Mouse (Mus musculus) ES-Bruce4 (cell line): ENCODE measurements around the gene Arrb1. TPM values are rescaled to one million over a fixed set of nuclear protein-coding genes. Genes with fewer than 3 reads are reported as not detected.
"Not testable (repeated sequence)": the region's sequence is repeated elsewhere in the genome, so short reads cannot be mapped to it uniquely, and the experiment has no call there.

Experiments
- H3K27ac ChIP-seq: 2 replicates; pipeline ENCODE4 v1.5.1; 2012; ENCODE audit warnings: low read length, inconsistent platforms; ENCODE audit not compliant: insufficient read depth
- H3K27me3 ChIP-seq: 2 replicates; pipeline ENCODE4 v1.6.1; 2012; ENCODE audit warnings: mild to moderate bottlenecking, low read length, inconsistent platforms; ENCODE audit not compliant: control insufficient read depth, poor library complexity, insufficient read depth, severe bottlenecking
- H3K36me3 ChIP-seq: 2 replicates; pipeline ENCODE4 v1.6.1; 2012; ENCODE audit warnings: inconsistent platforms, mild to moderate bottlenecking, low read length, moderate library complexity; ENCODE audit not compliant: control insufficient read depth, poor library complexity, insufficient read depth, severe bottlenecking
- H3K4me1 ChIP-seq: one replicate; pipeline ENCODE4 v1.8.1; 2011; ENCODE audit warnings: low read length; ENCODE audit not compliant: control insufficient read depth, insufficient read depth
- H3K4me3 ChIP-seq: 2 replicates; pipeline ENCODE4 v1.5.1; 2011; ENCODE audit warnings: low read depth, mild to moderate bottlenecking, low read length
- H3K9ac ChIP-seq: 2 replicates; pipeline ENCODE4 v1.6.1; 2012; ENCODE audit warnings: low read depth, mild to moderate bottlenecking, inconsistent platforms; ENCODE audit not compliant: poor library complexity, severe bottlenecking
- H3K9me3 ChIP-seq: replicated peaks from 2 replicates; pipeline ENCODE4 v1.6.1; 2012; ENCODE audit warnings: mild to moderate bottlenecking, low read length, inconsistent platforms; ENCODE audit not compliant: control insufficient read depth, poor library complexity, insufficient read depth, severe bottlenecking
- CTCF ChIP-seq: IDR thresholded peaks from one replicate; pipeline ENCODE4 v1.8.1; 2011; ENCODE audit warnings: low read depth, low read length
- EP300 ChIP-seq: IDR thresholded peaks from 2 replicates; pipeline ENCODE4 v1.6.1; 2011; ENCODE audit warnings: low read depth, low read length; ENCODE audit not compliant: insufficient read depth
- POLR2A ChIP-seq: IDR thresholded peaks from one replicate; pipeline ENCODE4 v1.8.1; 2011; ENCODE audit warnings: low read length; ENCODE audit not compliant: insufficient read depth
- polyA plus RNA-seq: library from polyadenylated mRNA; stranded (reverse); fragments of >200 nt; gene quantifications from 2 replicates; pipeline ENCODE4 v1.2.4, GENCODE M21; 2011; ENCODE audit warnings: low read depth; ENCODE audit not compliant: missing spikeins, insufficient read depth, insufficient read length

Arrb1 gene
- polyA plus RNA-seq, 1 experiment: 31.7 TPM

- Histone ChIP-seq H3K9ac (no peak overlapping the region), H3K4me3 (no peak overlapping the region), H3K27ac (no peak overlapping the region), H3K4me1 (no peaks in the 10 kb centered on the region), H3K9me3 (no peaks in the 10 kb centered on the region), H3K36me3 (no peaks in the 10 kb centered on the region), H3K27me3 (no peaks in the 10 kb centered on the region)
- TF ChIP-seq CTCF (no peak), EP300 (no peak), POLR2A (no peak)
Observed at GRCm38 (mm10) chr7:99504556-99504955, 30.7 kb upstream of the Arrb1 start.

DNA sequence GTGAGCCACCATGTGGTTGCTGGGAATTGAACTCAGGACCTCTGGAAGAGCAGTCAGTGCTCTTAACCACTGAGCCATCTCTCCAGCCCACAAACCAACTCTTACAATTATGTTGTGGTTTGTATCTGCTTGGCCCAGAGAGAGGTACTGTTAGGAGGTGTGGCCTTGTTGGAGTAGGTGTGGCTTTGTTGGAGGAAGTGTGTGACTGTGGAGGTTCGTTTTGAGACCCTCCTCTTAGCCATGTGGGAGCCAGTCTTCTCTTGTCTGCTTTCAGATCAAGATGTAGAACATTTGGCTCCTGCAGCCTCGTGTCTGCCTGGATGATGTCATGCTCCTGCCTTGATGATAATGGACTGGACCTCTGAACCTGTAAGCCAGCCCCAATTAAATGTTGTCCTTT lies 27.1 kb upstream of the Arrb1 start:
- H3K9me3 ChIP-seq, H3K4me3 ChIP-seq, H3K9ac ChIP-seq, H3K4me1 ChIP-seq, H3K27me3 ChIP-seq, H3K27ac ChIP-seq, H3K36me3 ChIP-seq: not testable (repeated sequence)

- Histone ChIP-seq H3K36me3 (no peaks in the 10 kb centered on the region), H3K4me3 (no peak overlapping the region), H3K9ac (no peak overlapping the region), H3K27ac (no peak overlapping the region), H3K4me1 (no peaks in the 10 kb centered on the region), H3K9me3 (no peaks in the 10 kb centered on the region), H3K27me3 (no peaks in the 10 kb centered on the region)
- TF ChIP-seq EP300 (no peak), POLR2A (no peak), CTCF (no peak)
Observed at GRCm38 (mm10) chr7:99510087-99510501, 25.2 kb upstream of the Arrb1 start.

GRCm38 (mm10) chr7:99516092-99516813 lies 19.0 kb upstream of the Arrb1 start:
- Histone ChIP-seq H3K9me3 (no peaks in the 10 kb centered on the region), H3K9ac (no peak overlapping the region), H3K27me3 (no peaks in the 10 kb centered on the region), H3K4me1 (peaks cover 4% of the 10 kb centered on the region), H3K27ac (no peak overlapping the region), H3K36me3 (no peaks in the 10 kb centered on the region), H3K4me3 (no peak overlapping the region)
- TF ChIP-seq CTCF (no peak), EP300 (no peak), POLR2A (no peak)

DNA sequence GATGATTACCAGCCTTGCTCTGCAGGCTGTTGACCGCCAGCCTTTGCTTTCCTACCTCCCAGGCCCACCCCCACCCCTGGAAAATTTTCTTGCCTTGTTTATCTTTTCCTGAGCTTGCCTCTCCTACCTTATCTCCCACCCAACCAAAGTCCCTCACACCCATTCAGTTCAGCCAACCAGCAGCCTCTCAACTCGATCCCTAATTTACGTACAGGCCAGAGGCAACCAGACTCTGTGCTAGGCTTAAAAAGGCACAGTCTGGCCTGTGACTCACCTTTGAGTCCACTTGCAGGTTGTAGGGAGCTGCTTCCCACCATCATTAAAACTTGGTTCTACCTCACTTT lies 18.5 kb upstream of the Arrb1 start:
- H3K27ac ChIP-seq: no peak overlapping the region
- H3K9ac ChIP-seq: no peak overlapping the region
- H3K4me1 ChIP-seq: peaks cover 4% of the 10 kb centered on the region
- H3K9me3 ChIP-seq: no peaks in the 10 kb centered on the region
- H3K4me3 ChIP-seq: no peak overlapping the region
- H3K36me3 ChIP-seq: no peaks in the 10 kb centered on the region
- no peaks in the 10 kb centered on the region for H3K27me3 ChIP-seq
- TF ChIP-seq EP300 (no peak), CTCF (no peak), POLR2A (no peak)

- H3K4me1 ChIP-seq: peaks cover 4% of the 10 kb centered on the region
- TF ChIP-seq EP300 (peak; percentile 73; the same call in 1 of the 2 replicates), POLR2A (no peak), CTCF (no peak)
- 0 out of 2 replicates have a peak overlapping the region, but pooled peaks have one; percentile 6 for H3K27ac ChIP-seq
- no peak overlapping the region for H3K9ac ChIP-seq
- no peak overlapping the region for H3K4me3 ChIP-seq
- H3K36me3 ChIP-seq: no peaks in the 10 kb centered on the region
- H3K27me3 ChIP-seq: no peaks in the 10 kb centered on the region
- no peaks in the 10 kb centered on the region for H3K9me3 ChIP-seq
Observed at GRCm38 (mm10) chr7:99518954-99519644, 16.2 kb upstream of the Arrb1 start.
